Mouse (Mus musculus): ENCODE results near the gene Muc20.

- TF ChIP-seq CTCF (IDR thresholded peaks at IDR 0.05; ENCODE audit: borderline replicate concordance, insufficient read depth, low read depth, low read length) = no peak
- no peak for TF ChIP-seq POLR2A (IDR thresholded peaks at IDR 0.05; ENCODE audit: borderline replicate concordance, insufficient read depth, low read length)
These were observed 13.7 kb downstream of the Muc20 start for GRCm38 (mm10) chr16:32783324-32784062.

Measured in cerebellum, adult 2 months (tissue).